Mouse (Mus musculus) cerebellum, adult 2 months (tissue): Measurements from ENCODE around the gene Fkbp5. TPM values are rescaled to one million over a fixed set of nuclear protein-coding genes. Genes with fewer than 3 reads are reported as not detected.

ENCODE experiments used
- DNase-seq, 2 experiments: peaks; one replicate each; pipeline ENCODE4 v3.0.0; 2021
- H3K27ac ChIP-seq: fragments of 200-500 bp; 2 replicates; pipeline ENCODE4 v1.5.1; 2012; ENCODE audit warnings: low read length, control low read depth, inconsistent platforms; ENCODE audit not compliant: insufficient read depth
- H3K27me3 ChIP-seq: fragments of 200-500 bp; 2 replicates; pipeline ENCODE4 v1.6.1; 2012; ENCODE audit warnings: inconsistent platforms, mild to moderate bottlenecking, low read length, moderate library complexity; ENCODE audit not compliant: control insufficient read depth, insufficient read depth
- H3K4me1 ChIP-seq: fragments of 200-500 bp; 2 replicates; pipeline ENCODE4 v1.6.1; 2011; ENCODE audit warnings: low read length; ENCODE audit not compliant: control insufficient read depth, insufficient read depth
- H3K4me3 ChIP-seq: fragments of 200-500 bp; replicated peaks from 2 replicates; pipeline ENCODE3; 2011; ENCODE audit warnings: mild to moderate bottlenecking, low read depth, low read length, control low read depth; ENCODE audit not compliant: insufficient read depth
- CTCF ChIP-seq: fragments of 200-500 bp; IDR thresholded peaks from 2 replicates; pipeline ENCODE4 v1.5.1; 2011; ENCODE audit warnings: low read depth, mild to moderate bottlenecking, control low read depth, low read length, moderate library complexity, borderline replicate concordance; ENCODE audit not compliant: insufficient read depth
- POLR2A ChIP-seq: fragments of 200-500 bp; IDR thresholded peaks from 2 replicates; pipeline ENCODE4 v1.6.1; 2011; ENCODE audit warnings: low read length, control low read depth, borderline replicate concordance; ENCODE audit not compliant: insufficient read depth
- WGBS: fragments of 180-500 bp; shearing (Covaris S2); methylation state at CpG from one replicate; pipeline ENCODE4 v1.1.7; 2018; 5-methylcytosine and 5-hydroxymethylcytosine counted together
- polyA plus RNA-seq: library from polyadenylated mRNA; depleted of rRNA; stranded (reverse); fragments of >200 nt; gene quantifications from 2 replicates; pipeline ENCODE4 v1.2.3, GENCODE M21; 2012

Fkbp5 gene
- polyA plus RNA-seq, 1 experiment, result 8.6 TPM

GRCm38 (mm10) chr17:28549111-28549510 is 31.8 kb upstream of the Fkbp5 start, which contains the start of gene Clpsl2:
Gene Clpsl2, plus strand, starts transcription at chr17:28549411.
- Histone ChIP-seq H3K27me3 (no peaks in the 10 kb centered on the region), H3K27ac (no peak within 1 kb of the TSS), H3K4me3 (no peak within 1 kb of the TSS), H3K4me1 (no peaks in the 10 kb centered on the region)
- DNase-seq, result no peak
- whole genome bisulfite sequencing, result 69% methylated on average over 14 of the region's 14 CpGs
- no peak for TF ChIP-seq POLR2A
- TF ChIP-seq CTCF, result no peak

- no peak for DNase-seq
- 74% methylated on average over 11 of the region's 11 CpGs for WGBS
- Histone ChIP-seq H3K4me3 (no peak overlapping the region), H3K4me1 (no peaks in the 10 kb centered on the region), H3K27me3 (no peaks in the 10 kb centered on the region), H3K27ac (no peak overlapping the region)
- TF ChIP-seq CTCF (no peak), POLR2A (no peak)
Observed at GRCm38 (mm10) chr17:28548550-28548949, 31.2 kb upstream of the Fkbp5 start.

- Histone ChIP-seq H3K27ac (no peak overlapping the region), H3K4me1 (no peaks in the 10 kb centered on the region), H3K4me3 (no peak overlapping the region), H3K27me3 (no peaks in the 10 kb centered on the region)
- no peak for DNase-seq
- 86% methylated on average over 1 of the region's 1 CpGs for WGBS
- TF ChIP-seq CTCF (no peak), POLR2A (no peak)
Observed at GRCm38 (mm10) chr17:28546925-28547324, 29.6 kb upstream of the Fkbp5 start.

GRCm38 (mm10) chr17:28537881-28538280 is 20.6 kb upstream of the Fkbp5 start:
- TF ChIP-seq POLR2A (no peak), CTCF (no peak)
- WGBS, result 53% methylated on average over 12 of the region's 12 CpGs
- Histone ChIP-seq H3K27ac (no peak overlapping the region), H3K4me3 (no peak overlapping the region), H3K27me3 (no peaks in the 10 kb centered on the region; the same call in 1 of the 2 replicates), H3K4me1 (no peaks in the 10 kb centered on the region)
- DNase-seq, result no peak

- Histone ChIP-seq H3K4me1 (no peaks in the 10 kb centered on the region), H3K27ac (no peak overlapping the region), H3K27me3 (no peaks in the 10 kb centered on the region; the same call in 1 of the 2 replicates), H3K4me3 (no peak overlapping the region)
- WGBS, result 96% methylated on average over 13 of the region's 13 CpGs
- DNase-seq, result no peak
- no peak for TF ChIP-seq POLR2A
- TF ChIP-seq CTCF, result no peak
Observed at GRCm38 (mm10) chr17:28533327-28533726, 16.0 kb upstream of the Fkbp5 start.

GRCm38 (mm10) chr17:28532557-28532956 is 15.2 kb upstream of the Fkbp5 start:
- H3K27ac ChIP-seq, result no peak overlapping the region
- WGBS, result 87% methylated on average over 7 of the region's 7 CpGs
- TF ChIP-seq CTCF (no peak), POLR2A (no peak)
- H3K4me1 ChIP-seq, result 0 out of 2 replicates have a peak, but pooled peaks cover 2% of the 10 kb centered on the region
- H3K27me3 ChIP-seq, result no peaks in the 10 kb centered on the region; the same call in 1 of the 2 replicates
- H3K4me3 ChIP-seq, result no peak overlapping the region
- no peak for DNase-seq

GRCm38 (mm10) chr17:28531946-28532345 is 14.6 kb upstream of the Fkbp5 start:
- H3K4me1 ChIP-seq, result 0 out of 2 replicates have a peak, but pooled peaks cover 2% of the 10 kb centered on the region

GRCm38 (mm10) chr17:28530506-28530905 is 13.2 kb upstream of the Fkbp5 start, which contains the start of gene Armc12:
Gene Armc12, plus strand, starts transcription at chr17:28530806.
- no peak within 1 kb of the TSS for H3K27ac ChIP-seq
- no peaks in the 10 kb centered on the region for H3K27me3 ChIP-seq
- no peak for TF ChIP-seq CTCF
- DNase-seq, result no peak
- 0 out of 2 replicates have a peak, but pooled peaks cover 2% of the 10 kb centered on the region for H3K4me1 ChIP-seq
- no peak within 1 kb of the TSS for H3K4me3 ChIP-seq
- 91% methylated on average over 6 of the region's 6 CpGs for WGBS

More at GRCm38 (mm10) chr17:28531946-28532345, 14.6 kb upstream of the Fkbp5 start:
- Histone ChIP-seq H3K4me3 (no peak overlapping the region), H3K27ac (no peak overlapping the region), H3K27me3 (no peaks in the 10 kb centered on the region; the same call in 1 of the 2 replicates)
- no peak for DNase-seq
- TF ChIP-seq POLR2A (no peak), CTCF (no peak)
- 24% methylated on average over 18 of the region's 18 CpGs for WGBS
